Mouse (Mus musculus) small intestine, adult 2 months (tissue): ENCODE data around the gene Ngly1. TPM values are rescaled to one million over a fixed set of nuclear protein-coding genes. Genes with fewer than 3 reads are reported as not detected.

ENCODE experiments used
- H3K27ac ChIP-seq: fragments of 200-500 bp; 2 replicates; pipeline ENCODE4 v1.5.1; 2012; ENCODE audit warnings: low read depth, low read length, control low read depth, inconsistent platforms; ENCODE audit not compliant: insufficient read depth
- H3K27me3 ChIP-seq: fragments of 200-500 bp; 2 replicates; pipeline ENCODE4 v1.6.1; 2012; ENCODE audit warnings: mild to moderate bottlenecking, moderate library complexity, low read length, inconsistent platforms; ENCODE audit not compliant: control insufficient read depth, insufficient read depth
- H3K36me3 ChIP-seq: fragments of 200-500 bp; 2 replicates; pipeline ENCODE4 v1.6.1; 2012; ENCODE audit warnings: mild to moderate bottlenecking, low read length, control low read depth, inconsistent platforms; ENCODE audit not compliant: control insufficient read depth, insufficient read depth
- H3K4me1 ChIP-seq: fragments of 200-500 bp; 2 replicates; pipeline ENCODE4 v1.6.1; 2012; ENCODE audit warnings: low read length, inconsistent platforms, mixed read lengths; ENCODE audit not compliant: control insufficient read depth, insufficient read depth, insufficient read length
- H3K4me3 ChIP-seq: fragments of 200-500 bp; 2 replicates; pipeline ENCODE4 v1.5.1; 2012; ENCODE audit warnings: low read depth, mild to moderate bottlenecking, control low read depth, inconsistent platforms, low read length, moderate library complexity
- CTCF ChIP-seq: fragments of 200-500 bp; IDR thresholded peaks from 2 replicates; pipeline ENCODE4 v1.5.1; 2012; ENCODE audit warnings: low read depth, mild to moderate bottlenecking, control low read depth, inconsistent platforms, low read length, moderate library complexity, mixed read lengths; ENCODE audit not compliant: insufficient replicate concordance, insufficient read length; ENCODE audit errors: extremely low read depth
- POLR2A ChIP-seq: fragments of 200-500 bp; IDR thresholded peaks from 2 replicates; pipeline ENCODE4 v1.6.1; 2012; ENCODE audit warnings: low read depth, mild to moderate bottlenecking, control low read depth, inconsistent platforms, low read length, moderate library complexity
- WGBS: fragments of 180-500 bp; shearing (Covaris S2); methylation state at CpG from one replicate; pipeline ENCODE4 v1.1.7; 2018; 5-methylcytosine and 5-hydroxymethylcytosine counted together
- polyA plus RNA-seq: library from polyadenylated mRNA; depleted of rRNA; stranded (reverse); fragments of >200 nt; gene quantifications from 2 replicates; pipeline ENCODE4 v1.2.3, GENCODE M21; 2012; rRNA removed

The Ngly1 gene
- polyA plus RNA-seq, result 13.0 and 23.4 TPM in 2 replicates

- no peaks in the 10 kb centered on the region for H3K36me3 ChIP-seq
- under 1% methylated on average over 65 of the region's 65 CpGs for WGBS
- no peaks in the 10 kb centered on the region for H3K27me3 ChIP-seq
- TF ChIP-seq POLR2A (peak; percentile 99), CTCF (no peak)
- H3K4me1 ChIP-seq, result peaks cover 9% of the 10 kb centered on the region; the same call in 1 of the 2 replicates
- H3K27ac ChIP-seq, result peak within 1 kb of the TSS; percentile 84
- peak within 1 kb of the TSS; percentile 72 for H3K4me3 ChIP-seq
These were observed at the start of gene Ngly1, which contains the start of gene Oxsm for GRCm38 (mm10) chr14:16249171-16249874. Ngly1 (plus strand) TSS chr14:16249280. Oxsm (minus strand) TSS chr14:16249808.

GRCm38 (mm10) chr14:16200220-16200912, 48.7 kb upstream of the Ngly1 start:
- H3K4me1 ChIP-seq, result no peaks in the 10 kb centered on the region
- H3K27me3 ChIP-seq, result no peaks in the 10 kb centered on the region
- WGBS, result 57% methylated on average over 6 of the region's 6 CpGs
- TF ChIP-seq CTCF (no peak), POLR2A (no peak)
- no peak overlapping the region for H3K27ac ChIP-seq
- H3K36me3 ChIP-seq, result no peaks in the 10 kb centered on the region
- no peak overlapping the region for H3K4me3 ChIP-seq

DNA sequence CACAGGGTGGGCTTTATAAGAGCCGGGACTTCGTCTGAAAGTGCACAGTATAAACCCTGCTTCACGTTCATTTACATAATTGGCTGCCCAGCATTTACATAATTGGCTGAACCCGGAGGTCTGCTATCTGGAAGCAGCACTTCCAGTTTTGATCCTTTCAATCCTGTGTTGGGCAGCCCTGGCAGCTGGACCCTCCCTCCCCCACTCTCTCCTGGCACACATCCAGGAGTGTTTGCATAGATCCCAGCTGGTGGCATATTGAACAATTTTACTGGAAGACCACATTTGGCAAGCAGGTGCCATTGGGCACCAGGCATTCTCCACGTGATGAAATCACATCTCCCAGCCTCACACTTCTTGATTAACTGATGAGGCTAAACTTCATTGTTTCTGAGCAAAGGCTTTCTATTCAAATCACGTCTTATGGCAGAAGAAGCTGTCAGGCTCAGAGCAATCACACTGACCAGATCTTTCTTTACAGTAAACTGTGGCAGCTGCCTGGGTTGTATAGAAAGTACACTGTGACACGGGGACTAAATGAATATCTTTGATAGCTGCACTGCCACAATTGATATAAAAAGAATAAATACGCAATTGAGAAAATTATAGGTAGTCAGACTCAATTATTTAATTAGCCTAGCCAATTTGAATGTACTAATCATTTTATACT, 48.0 kb upstream of the Ngly1 start:
- WGBS, result 35% methylated on average over 8 of the region's 8 CpGs
- no peaks in the 10 kb centered on the region for H3K4me1 ChIP-seq
- no peak overlapping the region for H3K27ac ChIP-seq
- no peak overlapping the region for H3K4me3 ChIP-seq
- TF ChIP-seq CTCF (no peak), POLR2A (no peak)
- no peaks in the 10 kb centered on the region for H3K36me3 ChIP-seq
- no peaks in the 10 kb centered on the region for H3K27me3 ChIP-seq

- Histone ChIP-seq H3K36me3 (no peaks in the 10 kb centered on the region), H3K27me3 (no peaks in the 10 kb centered on the region), H3K4me3 (no peak overlapping the region), H3K4me1 (no peaks in the 10 kb centered on the region), H3K27ac (no peak overlapping the region)
- TF ChIP-seq CTCF (no peak), POLR2A (no peak)
- WGBS, result 23% methylated on average over 3 of the region's 3 CpGs
These were observed 47.4 kb upstream of the Ngly1 start for GRCm38 (mm10) chr14:16201673-16202072.

DNA sequence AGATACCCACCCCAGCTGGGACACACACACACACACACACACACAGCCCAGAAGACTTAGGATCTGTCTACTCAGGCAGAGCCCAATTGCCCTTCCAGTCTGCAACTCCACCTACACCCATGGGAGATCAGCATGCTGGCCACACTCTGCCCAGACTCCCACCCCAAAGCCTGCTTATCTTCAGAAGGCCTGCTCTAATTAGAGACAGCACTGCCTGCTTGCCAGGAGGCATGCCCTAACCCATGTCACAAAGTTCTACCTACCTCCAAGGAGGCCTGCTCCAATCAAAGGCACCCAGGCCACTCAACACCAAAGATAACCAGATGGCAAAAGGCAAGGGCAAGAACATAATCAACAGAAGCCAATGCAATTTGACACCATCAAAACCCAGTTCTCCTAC, 41.4 kb upstream of the Ngly1 start:
- no peak for TF ChIP-seq CTCF
- TF ChIP-seq POLR2A, result no peak
- H3K4me1 ChIP-seq, result no peaks in the 10 kb centered on the region

DNA sequence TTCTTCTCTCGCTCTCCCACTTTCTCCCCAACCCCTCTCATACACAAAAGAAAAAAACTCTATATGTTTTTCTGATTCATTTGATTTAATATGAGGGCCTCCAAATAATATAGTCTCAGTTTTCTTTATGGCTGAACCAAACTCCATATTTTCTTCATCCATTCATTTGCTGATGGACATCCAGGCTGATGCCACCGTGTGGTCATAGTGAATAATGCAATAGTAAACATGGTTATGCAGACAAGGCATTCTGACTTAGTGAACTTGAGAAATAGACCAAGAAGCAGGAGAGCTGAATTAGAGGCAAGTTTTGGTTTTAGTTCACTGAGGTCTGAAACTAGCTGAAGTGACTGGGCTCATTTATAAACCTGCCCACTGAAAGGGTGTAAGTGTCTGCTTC, 30.1 kb upstream of the Ngly1 start:
- 49% methylated on average over 2 of the region's 2 CpGs for WGBS
- no peaks in the 10 kb centered on the region for H3K4me1 ChIP-seq
- no peaks in the 10 kb centered on the region for H3K36me3 ChIP-seq
- TF ChIP-seq POLR2A (no peak), CTCF (no peak)
- H3K27me3 ChIP-seq, result no peaks in the 10 kb centered on the region
- H3K4me3 ChIP-seq, result no peak overlapping the region
- no peak overlapping the region for H3K27ac ChIP-seq

More for the DNA sequence above, 41.4 kb upstream of the Ngly1 start:
- Histone ChIP-seq H3K27ac (no peak overlapping the region), H3K4me3 (no peak overlapping the region), H3K36me3 (no peaks in the 10 kb centered on the region), H3K27me3 (no peaks in the 10 kb centered on the region)

- 22% methylated on average over 2 of the region's 2 CpGs for WGBS
- H3K27me3 ChIP-seq, result no peaks in the 10 kb centered on the region; the same call in 1 of the 2 replicates
- H3K4me3 ChIP-seq, result no peak overlapping the region
- H3K4me1 ChIP-seq, result no peaks in the 10 kb centered on the region
- TF ChIP-seq CTCF, result no peak
- no peak for TF ChIP-seq POLR2A
- no peak overlapping the region for H3K27ac ChIP-seq
- H3K36me3 ChIP-seq, result no peaks in the 10 kb centered on the region
These were observed 19.7 kb upstream of the Ngly1 start for GRCm38 (mm10) chr14:16229395-16229794.
